Mouse (Mus musculus) NIH3T3 (cell line): ENCODE measurements around the gene Slc10a7.
"Not testable (repeated sequence)": the region's sequence is repeated elsewhere in the genome, so short reads cannot be mapped to it uniquely, and the experiment has no call there.

Source experiments
- DNase-seq: peaks from one replicate; pipeline ENCODE4 v3.0.0-alpha.2; 2012; ENCODE audit warnings: low read depth

Gene Slc10a7

DNA sequence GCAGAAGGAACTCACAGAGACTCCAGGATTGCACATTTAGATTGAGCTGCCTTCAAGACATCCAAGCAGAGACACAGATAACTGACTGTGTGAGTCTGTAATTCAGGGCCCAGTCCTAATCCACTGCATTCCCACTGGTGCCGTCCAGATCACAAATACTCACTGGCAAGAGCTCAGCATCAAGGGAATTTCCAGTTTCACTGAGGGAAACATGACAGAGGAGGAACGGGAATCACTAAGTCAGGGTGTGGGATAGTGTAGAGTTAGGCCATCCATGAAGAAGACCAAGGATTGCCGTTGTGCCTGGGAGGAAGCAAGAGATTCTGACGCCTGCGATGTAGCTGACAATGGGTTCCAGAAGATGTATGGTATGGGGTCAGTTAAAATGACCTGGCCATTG, 159.1 kb downstream of the Slc10a7 start:
- no peak for DNase-seq

DNA sequence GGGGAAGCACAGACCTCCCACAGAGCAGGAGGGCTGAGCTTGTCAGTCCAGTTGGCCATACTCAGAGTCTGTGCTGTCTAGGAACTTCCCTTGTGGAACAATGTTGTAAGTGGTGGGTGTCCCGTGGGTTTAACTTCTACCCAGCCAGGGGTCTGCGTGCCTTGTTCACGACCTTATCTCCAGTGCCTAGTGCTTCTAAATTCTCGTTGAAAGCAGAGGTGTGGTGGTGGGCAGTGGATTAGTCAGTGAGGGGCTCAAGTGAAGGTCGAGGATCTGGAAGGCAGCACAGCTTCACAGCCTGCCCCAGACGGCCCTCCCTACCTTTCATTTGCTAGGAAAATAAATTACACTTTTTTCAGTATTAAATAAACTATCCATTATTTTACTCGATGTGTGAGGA, 161.1 kb downstream of the Slc10a7 start:
- DNase-seq: no peak

DNA sequence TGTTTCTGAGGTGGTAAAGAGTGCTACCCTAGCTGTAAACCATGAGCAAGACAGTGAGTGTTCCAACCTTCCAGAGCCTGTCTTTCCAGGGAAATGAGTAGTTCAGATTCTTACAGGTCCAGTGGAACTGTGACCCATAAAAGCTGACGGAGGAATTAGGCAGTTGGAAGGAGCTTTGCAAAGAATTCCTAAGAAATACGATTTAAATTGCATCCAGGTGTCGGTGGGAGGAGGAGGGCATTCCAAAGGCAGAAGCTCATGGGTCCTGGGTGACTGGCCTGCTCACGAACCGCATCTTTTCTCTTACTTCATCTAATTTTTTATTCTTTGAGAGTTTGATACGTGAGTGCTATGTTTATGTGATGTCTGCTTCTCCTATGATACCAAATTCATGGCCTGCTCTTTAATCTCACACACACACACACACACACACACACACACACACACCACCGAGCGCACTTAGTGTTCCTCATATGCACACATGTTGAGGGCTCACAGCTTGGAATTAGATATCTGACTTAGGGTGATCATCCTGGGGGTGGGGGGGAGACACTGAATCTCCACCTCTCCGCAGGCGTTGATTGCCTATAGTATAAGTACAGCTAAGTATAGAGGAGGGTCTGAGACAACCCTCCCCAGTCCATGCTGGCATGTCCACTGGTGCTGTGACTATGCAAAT, 169.5 kb downstream of the Slc10a7 start:
- DNase-seq: peak; percentile 86

DNA sequence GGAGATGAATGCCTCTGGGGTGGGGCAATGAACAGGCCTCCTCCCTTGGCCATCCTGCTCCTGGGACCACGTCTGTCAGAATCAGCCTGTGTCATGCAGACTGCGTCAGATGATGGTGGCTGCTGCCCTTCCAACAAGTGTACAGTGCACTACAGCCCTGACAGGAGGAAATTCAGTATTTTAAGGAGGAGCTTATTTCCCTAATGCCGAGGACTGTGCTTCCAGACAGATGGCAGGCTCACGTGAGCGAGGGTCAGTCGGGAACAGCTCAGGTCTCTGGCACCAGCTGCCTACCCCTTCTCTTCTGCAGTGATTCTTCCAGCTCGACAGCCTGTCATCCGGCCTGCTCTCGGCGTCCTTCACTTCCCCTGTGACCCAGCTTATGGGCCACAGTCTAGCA, 181.6 kb downstream of the Slc10a7 start:
- no peak for DNase-seq

DNA sequence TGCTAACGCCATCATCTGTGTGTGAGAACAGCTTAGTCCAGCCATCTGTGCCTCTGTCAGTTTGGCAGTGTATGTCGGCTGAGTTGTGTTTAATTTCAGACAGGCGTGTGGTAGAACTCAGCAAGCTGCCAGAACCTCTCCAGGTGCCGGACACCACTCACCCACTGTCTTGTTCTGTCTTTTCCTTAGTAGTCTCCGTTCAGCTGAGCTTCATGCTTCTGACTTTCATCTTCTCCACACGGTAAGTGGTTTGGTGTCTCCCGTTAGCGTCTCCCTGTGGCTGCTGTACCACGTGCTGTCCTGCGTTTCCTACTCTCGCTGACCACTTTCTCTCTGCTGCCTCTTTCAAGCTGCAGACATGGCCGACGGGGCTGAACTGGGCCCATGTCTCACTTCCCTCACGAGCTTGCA, 189.2 kb downstream of the Slc10a7 start:
- DNase-seq: no peak

DNA sequence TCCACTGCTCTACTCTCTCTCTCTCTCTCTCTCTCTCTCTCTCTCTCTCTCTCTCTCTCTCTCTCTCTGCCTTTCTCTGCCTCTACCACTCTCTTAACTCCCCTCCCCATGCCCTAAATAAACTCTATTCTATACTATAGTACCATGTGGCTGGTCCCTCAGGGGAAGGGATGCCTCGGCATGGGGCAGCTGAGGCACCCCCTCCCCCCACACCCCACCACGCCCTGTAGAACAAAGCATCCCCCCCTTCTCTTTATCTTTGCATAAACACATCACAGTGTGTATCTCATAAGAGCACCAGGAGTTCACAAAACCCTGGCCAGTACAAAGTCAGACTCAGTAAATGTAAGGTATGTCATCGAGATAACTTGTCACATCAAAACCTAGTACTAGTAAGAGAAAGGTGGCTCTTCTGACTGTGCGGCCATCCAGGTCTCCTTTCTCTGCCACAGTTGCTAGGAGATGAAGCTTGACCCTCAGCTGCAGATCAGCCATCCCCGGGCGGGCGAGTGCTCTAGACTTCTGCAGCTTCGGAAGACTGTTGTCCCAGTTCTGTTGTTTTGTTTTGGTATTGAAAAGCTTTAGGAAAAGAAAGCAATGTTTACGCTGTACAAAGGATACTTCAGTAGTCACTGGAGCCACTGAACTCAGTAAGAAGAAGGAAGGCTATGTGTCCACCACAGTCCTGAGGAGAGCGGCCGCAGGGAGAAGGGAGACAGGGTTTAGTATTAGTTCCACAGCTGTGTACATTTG, 194.1 kb downstream of the Slc10a7 start:
- DNase-seq: no peak

DNA sequence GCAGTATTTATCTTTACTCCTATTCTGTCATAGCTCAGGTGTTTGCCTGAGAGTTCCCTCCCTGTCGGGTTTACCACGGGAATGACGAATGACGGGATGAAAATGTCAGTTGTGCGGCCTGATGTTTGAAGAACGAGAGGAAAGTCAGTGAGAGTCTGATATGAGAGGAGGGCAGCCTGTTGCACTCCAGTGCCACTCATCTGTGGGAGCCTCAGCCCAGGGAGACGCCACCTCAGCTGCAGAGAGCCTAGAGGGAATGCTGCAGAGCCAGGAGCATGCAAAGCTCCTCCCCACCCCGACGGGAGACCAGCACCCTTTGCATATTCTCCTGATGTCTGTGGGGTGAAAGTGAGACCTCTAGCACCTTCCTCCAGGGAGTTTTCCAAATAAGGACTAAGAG, 196.8 kb downstream of the Slc10a7 start:
- DNase-seq: no peak

DNA sequence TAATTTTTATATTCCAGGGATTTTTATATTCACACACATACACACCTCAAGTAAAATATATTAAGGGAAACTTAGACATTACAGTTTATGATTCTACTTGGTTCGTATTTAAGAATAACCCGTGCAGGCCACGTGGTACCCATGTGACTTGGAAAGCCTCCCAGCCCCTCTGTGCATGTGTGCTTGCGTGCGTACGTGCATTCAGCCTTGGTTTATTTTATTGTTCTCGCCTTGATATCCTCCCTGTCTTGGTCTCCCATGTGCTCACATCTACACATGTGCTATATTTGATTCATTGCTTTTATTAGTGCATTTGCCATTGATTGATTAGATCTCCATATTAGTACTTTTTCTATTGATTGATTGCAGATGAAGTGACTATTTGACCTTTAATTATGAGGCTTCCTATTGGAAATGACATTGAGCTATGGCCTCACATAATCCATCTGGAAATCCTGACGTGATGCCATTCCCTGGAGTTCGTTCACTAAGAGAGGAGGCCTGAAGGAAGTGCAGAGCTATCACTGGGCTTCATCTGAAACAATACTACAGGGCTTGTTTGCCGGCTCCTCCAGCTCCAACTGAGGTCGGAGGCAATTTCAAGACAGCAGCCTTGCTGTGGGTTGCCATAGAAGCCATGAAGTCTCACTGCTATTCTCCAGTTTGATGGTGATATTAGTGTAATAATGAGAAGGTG, 200.9 kb downstream of the Slc10a7 start:
- DNase-seq: no peak

DNA sequence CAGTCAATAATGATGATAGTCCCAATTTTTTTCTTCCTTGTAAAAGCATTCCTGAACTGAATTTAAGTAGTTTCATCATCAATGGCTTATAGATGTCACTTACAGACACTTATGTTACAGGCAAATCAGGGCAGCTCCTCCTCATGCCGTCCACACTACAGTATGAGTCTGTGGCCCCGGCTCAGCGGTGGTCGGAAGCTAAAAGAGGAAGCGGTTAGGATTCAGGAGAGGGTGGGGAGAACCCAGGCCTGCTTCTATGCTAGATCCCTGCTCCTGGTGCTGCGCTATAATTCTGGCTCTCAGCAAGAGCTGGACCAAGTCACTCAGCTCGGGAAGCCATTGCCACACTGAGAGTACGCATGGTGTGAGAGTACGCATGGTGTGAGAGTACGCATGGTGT, 201.8 kb downstream of the Slc10a7 start:
- no peak for DNase-seq

DNA sequence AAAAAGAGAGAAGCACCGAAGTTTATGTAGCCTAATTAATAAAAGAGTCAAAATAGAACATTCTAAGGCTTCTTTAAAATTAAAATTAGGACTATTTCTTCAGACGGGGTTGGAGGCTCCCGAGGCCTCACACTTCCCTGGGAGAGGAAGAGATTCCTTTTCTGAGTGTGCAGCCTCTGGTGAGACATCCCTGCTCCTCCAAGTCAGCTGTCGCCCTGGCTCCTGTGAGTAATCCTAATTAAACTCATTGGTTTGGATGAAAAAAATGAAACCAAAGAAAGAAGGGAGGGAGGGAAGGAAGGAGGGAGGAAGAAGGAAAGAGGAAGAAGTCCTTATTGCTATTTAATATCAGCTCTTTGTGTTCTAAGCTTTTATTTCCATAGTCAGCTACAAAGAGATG, 205.7 kb downstream of the Slc10a7 start:
- DNase-seq: no peak

DNA sequence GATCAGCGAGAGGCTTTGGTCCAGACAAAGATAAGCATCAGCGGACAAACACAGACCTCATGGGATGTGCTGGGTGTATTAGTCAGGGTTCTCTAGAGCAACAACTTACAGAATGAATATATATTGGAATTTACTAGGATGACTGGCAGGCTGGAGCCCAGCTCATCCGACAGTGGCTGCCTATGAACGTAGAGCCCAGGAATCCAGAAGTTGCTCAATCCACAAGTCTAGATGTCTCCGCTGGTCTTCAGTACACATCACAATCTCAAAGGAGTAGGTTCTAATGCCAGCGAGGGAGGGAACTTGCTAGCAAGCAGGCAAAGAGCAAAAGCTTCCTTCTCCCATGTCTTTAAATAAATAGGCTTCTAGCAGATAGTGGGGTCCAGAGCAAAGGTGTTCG, 207.4 kb downstream of the Slc10a7 start:
- peak; percentile 56 for DNase-seq

DNA sequence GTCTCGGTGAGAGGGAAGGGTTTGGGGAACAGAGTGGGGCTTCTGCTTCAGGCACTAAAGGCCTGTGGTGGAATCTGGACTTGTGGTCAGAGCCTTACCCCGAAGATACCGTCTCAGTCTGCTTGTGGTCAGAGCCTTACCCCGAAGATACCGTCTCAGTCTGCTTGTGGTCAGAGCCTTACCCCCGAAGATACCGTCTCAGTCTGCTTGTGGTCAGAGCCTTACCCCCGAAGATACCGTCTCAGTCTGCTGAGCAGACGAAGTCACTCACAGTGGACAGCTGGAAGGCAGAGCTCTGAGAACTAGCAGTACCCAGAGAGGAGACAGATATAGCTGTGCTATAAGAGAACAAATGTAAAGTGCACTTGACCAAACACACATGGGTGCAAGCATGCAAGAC, 208.0 kb downstream of the Slc10a7 start:
- not testable (repeated sequence) for DNase-seq

DNA sequence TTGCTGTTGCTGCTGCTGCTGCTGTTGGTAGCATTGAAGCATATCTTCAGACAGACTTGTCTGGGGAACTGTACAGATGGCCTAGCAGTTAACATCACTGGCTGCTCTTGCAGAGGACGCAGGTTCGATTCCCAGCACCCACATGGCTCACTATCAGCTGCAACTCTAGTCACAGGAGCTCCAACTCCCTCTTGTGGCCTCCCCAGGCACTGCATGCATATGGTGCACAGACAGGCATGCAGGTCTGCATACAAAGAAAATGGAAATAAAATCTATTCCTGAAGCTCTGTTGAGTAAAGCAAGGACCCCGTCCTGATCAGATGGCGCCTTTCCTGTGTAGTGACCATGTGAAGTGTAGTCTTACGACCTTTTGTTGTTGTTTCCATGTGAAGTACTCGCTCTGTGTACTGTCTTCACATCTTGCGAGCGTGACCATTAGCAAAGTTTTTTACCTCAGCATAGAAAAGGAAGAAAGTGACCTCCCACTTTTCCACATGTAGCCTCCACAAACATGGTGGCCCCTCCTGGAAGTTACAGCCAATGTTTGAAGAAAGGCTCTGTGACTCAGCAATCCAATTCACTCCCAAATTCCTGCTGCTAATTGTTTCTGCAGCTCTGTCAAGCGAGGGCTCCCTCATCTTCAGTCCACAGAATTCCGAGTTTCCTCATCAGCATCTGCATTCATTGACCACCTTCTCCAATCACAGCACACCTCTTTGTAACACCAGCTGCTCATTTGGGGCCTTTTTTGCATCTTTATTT, 210.3 kb downstream of the Slc10a7 start:
- no peak for DNase-seq

DNA sequence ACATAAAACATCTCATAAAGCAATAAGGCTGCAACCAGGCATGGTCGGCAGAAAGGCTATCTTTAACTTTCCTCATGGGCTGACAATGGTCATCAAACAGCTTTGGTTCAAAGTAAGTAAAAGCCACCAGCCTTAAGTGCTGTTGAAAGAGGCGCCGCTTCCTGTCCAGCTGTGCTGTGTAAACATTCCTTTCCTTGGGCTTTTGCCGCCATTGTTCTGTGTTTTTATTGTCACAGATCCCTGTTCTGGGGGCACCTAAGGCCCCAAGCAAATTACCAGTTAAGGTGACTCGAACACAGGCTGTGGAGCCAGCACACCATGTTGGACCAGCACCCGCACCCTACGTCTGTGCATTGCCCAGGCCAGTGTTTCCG, 210.9 kb downstream of the Slc10a7 start:
- no peak for DNase-seq

DNA sequence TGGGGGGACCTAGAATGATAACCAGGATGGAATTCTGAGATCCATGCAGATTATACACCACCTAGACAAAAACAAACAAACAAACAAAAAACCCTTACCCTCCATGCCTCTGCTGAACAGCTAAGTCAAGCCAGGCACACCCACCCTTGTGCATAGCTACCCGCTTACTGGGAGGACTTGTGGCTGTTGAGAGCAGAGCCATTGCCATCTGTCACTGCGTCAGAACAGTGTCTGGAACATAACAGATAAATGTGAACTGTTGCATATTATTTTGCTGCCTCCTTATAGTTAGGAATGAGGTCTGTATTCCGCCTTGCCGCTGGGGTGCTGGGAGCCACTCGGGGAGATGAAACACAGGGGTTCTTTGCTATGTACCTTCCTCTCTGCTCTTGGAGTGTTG, 212.4 kb downstream of the Slc10a7 start:
- no peak for DNase-seq

DNA sequence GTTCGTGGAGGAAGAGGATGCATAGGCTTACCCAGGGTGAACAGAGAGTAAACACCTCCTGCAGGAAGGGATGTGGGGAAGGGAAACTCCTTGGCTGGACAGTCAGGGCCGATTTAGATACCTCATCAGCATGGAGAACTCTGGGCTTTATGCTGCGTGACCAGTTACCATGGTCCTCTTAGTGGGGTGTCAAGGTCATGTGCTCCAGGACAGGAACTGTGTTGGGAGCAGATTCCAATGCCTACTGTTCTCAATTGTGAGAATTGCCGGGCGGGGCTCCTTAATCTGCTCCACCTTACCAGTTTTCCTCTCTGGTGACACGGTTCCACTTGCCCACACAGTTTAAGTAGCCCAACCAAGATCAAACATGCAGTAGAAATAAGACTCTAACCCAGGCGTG, 213.1 kb downstream of the Slc10a7 start:
- DNase-seq: no peak

DNA sequence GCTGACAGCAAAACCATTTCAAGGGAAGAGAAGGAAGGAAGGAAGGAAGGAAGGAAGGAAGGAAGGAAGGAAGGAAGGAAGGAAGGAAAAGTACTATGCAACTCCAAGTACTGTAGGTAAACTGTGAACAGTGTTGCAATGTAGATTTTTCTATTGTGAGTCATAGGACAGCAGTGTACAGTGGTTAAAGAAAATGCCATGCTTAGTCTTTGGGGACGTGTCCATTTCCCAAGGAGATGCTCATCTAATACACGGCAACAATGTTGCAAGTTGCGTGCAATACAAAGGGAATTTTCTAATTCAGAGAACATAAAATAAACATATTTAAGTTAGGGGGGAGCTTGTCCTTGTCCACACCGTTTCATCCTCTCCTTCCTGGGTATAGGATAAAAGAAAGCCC, 215.7 kb downstream of the Slc10a7 start:
- peak; percentile 55 for DNase-seq

DNA sequence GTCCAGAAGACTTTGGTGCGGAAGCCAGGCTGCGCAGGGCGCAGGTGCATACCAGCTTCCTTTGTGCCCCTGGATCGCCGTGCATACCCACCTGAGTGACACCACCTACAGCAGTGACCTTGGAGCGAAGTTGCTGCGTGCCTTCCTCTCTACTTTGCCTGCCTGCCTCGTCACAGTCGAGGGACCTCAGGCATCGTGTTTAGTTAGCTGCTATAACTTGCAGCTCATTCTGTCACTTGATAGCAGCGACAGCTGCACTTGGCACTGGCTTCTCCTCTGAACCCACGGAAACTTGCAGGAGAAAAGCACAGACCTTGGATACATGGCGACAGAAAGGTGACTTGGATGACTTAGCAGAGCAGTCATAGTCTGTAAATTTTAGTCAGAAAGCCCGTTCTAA, 219.1 kb downstream of the Slc10a7 start:
- DNase-seq: no peak

DNA sequence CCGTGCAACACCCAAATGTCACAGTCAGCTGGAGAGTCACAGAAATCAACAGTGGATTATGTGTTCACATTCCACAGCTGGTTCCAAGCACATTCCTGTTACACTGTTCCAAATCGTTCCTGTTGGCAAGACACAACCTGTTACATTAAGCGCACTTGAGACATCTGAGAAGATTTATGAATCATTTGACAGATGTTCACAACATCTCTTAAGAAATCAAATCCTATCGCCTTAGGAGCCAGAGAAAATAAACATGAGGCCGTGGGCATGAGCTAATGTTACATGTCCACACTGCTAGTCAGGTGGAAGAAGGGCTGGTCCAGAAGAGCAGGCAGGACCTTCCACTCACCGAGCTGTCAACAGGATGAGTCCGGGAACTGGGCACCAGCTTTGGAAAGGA, 223.3 kb downstream of the Slc10a7 start:
- DNase-seq: peak; percentile 83

DNA sequence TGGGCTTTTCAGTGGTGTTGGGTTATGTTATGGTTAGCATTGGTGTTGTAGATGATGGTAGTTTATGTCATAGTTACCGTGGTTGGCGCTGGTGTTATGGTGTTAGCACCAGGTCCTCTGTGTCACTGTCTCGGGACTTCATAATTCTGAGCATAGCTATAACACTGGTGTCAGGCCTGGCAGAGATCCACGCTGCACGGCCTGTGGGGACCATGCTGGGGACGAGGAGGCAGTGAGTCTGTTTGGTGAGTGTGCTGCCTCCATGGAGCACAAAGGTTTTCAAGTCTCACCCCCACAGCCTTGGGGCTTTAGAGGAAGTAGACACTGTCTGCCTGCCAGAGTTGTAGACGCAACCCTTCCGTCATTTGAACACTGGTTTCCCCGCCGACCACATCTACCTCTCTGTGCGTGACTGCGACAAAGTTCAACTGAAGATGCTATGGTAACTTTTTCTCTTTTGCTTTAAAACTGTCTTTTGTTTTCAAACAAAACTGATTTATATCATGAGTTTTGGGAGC, 223.9 kb downstream of the Slc10a7 start:
- DNase-seq: no peak

DNA sequence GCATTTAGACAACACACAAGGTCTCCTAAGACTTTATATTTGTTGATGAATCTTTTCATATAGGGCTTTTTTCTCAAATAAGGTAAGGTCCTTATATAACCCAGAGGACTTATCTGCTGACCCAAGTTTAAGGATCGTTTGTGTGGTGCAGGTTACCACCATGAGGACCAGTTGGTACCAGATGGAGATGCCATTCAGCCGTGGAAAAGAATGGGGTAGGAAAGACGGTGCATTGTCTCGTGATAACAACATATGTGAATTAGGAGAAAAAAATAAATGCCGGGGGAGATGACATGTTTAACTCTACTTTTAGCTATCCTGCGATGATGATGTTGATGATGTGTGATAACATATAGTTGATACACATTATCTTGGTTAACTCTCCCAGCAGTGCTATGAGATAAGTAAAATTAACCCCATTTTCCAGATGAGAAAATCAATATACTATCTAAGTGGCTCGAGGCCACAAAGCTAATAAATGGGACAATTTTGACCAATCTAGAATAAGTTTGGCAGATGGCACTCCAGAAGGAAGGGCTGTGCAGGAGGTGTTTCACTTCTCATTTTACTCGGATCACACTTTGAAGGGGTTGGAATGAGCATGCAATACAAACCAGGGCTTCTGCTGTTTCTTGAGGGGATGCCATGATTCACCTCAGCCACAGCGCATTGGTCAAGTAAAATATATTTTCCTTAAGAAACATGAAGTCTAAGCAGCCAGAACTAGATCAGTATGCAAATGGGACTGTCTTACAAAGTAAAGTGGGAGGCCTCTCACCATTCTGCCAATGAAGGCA, 225.8 kb downstream of the Slc10a7 start:
- no peak for DNase-seq

DNA sequence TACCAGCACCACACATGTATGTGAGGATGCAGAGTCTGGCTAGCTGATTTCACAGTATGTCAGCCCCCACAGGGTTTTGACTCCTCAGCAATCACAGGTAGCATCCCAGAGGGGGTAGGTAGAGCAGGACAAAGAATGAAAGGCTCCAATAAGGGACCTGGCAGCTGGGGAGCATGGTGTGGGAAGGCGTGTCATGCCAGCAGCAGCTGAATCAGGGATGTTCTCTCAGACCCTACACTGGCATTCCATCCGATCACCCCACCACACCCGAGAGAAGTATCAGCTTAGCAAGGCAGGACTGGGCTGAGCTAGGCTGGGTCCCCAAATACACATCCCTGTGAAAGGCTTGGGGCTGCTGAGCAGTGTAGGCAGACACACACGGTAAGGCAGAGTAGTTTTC, 229.2 kb downstream of the Slc10a7 start:
- DNase-seq: no peak
